Mouse (Mus musculus) induced T-regulatory cell, adult 2 months (primary cell): ENCODE measurements around the gene Hist1h3c.
A peak's percentile ranks its signal among the peaks of the same experiment; 100 is the strongest.
"Not testable (repeated sequence)": the region's sequence is repeated elsewhere in the genome, so short reads cannot be mapped to it uniquely, and the experiment has no call there.

Experiments
- DNase-seq: peaks from one replicate; pipeline ENCODE4 v3.0.0-alpha.2; 2012; ENCODE audit warnings: low read depth

Hist1h3c gene

GRCm38 (mm10) chr13:23705751-23706356 lies 39.5 kb downstream of the Hist1h3c start:
- DNase-seq, result no peak

- DNase-seq, result not testable (repeated sequence)
Measured at GRCm38 (mm10) chr13:23702801-23703200, 42.6 kb downstream of the Hist1h3c start.

- DNase-seq, result no peak
Measured at GRCm38 (mm10) chr13:23702220-23702619, 43.2 kb downstream of the Hist1h3c start.

DNA sequence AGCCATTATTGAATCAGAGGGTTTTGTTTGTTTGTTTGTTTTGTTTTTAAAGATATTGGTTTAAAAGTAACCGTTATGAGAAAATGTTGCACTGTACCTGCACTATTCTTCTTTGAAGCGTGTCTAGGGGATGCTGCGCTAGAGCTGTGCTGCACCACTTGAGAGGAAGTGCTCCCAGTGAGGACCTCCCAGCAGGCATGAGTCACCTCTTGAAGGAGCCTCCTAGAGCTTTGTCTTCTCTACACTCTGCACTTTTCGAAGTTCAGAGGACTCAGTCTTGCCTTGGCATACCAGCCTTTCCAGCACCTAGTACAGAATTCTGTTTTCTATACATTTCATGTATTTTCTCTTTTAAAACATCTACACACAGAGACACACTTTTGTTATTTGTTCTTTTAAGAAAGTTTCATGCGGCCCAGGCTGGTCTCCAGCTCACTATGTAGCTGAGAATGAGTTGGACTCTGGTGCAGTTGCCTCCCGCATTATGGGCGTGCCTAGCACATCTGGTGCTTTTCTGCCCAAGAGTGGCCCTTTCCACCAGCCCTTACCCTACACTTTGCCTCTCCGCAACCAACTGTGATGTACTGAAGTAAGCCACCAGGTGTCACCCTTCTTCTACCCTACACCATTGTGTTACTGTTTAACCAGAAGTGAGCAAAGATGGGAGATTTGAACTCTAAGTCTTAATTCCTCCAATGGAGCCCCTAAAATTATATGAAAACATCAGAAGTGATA lies 44.4 kb downstream of the Hist1h3c start:
- peak; percentile 91 for DNase-seq

- DNase-seq, result no peak
Measured at GRCm38 (mm10) chr13:23699767-23700166, 45.6 kb downstream of the Hist1h3c start.

GRCm38 (mm10) chr13:23698996-23699395 lies 46.4 kb downstream of the Hist1h3c start:
- no peak for DNase-seq

DNA sequence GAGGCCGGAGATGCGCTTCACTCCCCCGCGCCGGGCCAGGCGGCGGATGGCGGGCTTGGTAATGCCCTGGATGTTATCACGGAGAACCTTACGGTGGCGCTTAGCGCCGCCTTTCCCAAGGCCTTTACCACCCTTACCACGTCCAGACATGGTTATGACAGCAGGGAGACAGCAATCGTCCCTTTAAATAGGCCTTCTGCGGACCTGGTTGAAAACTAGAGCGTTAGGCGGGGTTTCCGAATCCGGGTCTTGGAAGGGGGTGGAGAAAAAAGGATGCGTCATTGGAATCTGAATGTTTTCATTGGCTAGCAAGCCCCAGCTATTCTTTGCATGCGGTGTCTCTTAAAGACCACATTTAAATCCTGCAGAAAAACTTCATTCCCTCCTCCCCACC lies 47.1 kb downstream of the Hist1h3c start, which contains the start of gene Hist1h4c:
Gene Hist1h4c, minus strand, starts transcription at position 155 of the 394 bp plus-strand sequence.
- DNase-seq, result peak; percentile 99

DNA sequence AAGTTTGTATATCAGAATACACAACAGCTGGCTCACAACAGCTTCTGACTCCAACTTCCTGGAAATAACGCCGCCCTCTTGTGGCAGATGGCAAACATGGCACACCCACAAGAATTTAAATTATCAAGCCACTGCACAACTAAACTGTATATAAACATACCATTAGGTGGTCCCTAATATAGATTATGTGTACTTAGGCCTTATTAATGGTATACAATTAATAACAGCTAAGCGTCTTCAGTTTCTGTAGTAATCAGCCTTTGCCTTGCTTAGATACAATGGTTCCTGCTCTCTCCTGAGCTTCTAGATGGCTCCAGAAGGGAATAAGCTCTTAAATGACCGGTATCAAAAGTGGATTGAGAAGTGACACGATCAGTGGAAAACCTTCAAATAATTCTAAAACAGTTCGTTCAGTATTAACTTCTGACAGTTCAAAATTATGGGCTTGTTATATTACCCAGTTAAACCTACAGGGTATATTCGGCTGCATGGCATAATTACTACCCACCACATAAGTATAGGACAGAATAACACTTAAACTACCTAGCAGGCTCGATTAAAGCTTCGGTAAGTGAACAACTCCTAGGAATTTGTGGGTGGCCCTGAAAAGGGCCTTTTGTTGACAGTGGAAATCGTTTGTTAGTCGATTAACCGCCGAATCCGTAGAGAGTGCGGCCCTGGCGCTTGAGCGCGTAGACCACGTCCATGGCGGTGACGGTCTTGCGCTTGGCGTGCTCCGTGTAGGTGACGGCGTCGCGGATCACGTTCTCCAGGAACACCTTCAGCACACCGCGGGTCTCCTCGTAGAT lies 47.7 kb downstream of the Hist1h3c start:
- peak; percentile 92 for DNase-seq

DNA sequence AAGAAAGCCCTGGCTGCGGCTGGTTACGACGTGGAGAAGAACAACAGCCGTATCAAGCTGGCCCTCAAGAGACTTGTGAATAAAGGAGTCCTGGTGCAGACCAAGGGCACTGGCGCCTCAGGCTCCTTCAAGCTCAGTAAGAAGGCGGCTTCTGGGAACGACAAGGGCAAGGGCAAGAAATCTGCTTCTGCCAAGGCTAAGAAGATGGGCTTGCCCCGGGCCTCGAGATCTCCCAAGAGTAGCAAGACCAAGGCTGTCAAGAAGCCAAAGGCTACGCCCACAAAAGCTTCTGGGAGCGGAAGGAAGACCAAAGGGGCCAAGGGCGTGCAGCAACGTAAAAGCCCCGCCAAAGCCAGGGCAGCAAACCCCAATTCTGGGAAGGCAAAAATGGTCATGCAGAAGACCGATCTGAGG lies 49.3 kb downstream of the Hist1h3c start:
- peak; percentile 29 for DNase-seq

DNA sequence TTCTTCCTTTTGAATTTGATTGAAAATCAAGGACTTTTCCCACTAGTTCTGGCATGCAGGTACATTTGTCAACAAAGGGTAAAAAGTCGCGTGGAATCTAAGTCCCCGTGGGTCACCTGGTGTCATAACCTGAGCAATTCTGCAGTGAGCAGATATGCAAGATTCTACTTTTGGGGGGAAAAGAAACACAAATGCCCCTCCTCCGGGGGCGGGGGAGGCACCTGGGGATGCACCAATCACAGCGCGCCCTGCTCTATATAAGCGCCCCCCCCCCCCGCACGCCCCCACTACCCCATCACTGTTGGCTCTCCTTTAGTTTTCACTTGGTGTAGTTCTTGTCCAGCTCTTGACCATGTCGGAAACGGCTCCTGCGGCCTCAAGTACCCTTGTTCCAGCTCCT lies 49.9 kb downstream of the Hist1h3c start, which contains the start of gene Hist1h1t:
Gene Hist1h1t, plus strand, starts transcription at position 301 of the 400 bp plus-strand sequence.
- no peak for DNase-seq
